Mouse (Mus musculus) embryo, embryonic 9.5 days (tissue): ENCODE data around the gene Myom1.

Experiments used
- DNase-seq: peaks from one replicate; pipeline ENCODE4 v3.0.0-alpha.2; 2017; ENCODE audit errors: extremely low spot score

Gene Myom1

DNA sequence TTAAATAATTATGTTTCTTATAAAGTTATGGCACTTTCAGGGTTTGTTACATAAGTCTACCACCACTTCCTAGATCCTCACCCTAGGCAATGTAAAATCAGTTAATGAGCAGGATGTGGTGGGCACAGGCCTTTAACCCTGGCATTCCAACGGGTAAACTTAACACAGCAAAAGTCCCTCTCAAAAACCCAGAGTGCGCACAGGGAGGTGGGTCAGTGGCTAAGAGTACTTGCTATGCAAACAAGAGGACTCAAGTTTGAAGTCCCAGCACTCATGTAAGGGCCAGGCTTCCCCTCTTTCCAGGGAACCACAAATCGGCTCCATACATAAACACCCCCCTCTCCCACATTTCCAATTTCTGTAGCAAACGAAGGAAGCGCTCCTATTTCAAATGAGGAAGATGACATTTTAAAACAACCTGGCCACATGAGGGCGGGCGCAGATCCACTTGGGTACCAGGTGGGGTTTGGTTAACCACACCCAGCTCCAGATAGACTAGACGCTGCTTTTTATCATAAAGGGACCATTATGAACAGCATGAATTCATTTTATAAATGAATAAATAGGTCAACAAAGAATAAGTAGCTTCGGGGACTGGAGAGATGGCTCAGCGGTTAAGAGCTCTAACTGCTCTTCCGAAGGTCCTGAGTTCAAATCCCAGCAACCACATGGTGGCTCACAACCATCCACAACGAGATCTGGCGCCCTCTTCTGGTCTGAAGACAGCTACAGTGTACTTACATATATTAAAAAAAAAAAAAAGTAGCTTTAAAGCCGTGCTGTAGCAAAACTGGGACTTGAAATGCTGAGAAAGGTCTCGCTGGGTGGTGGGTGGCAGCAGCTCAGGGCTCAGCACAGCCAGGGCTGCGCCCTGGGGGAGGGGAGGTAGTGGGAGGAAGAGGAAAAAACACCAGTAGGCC lies 10.5 kb upstream of the Myom1 start:
- no peak for DNase-seq

DNA sequence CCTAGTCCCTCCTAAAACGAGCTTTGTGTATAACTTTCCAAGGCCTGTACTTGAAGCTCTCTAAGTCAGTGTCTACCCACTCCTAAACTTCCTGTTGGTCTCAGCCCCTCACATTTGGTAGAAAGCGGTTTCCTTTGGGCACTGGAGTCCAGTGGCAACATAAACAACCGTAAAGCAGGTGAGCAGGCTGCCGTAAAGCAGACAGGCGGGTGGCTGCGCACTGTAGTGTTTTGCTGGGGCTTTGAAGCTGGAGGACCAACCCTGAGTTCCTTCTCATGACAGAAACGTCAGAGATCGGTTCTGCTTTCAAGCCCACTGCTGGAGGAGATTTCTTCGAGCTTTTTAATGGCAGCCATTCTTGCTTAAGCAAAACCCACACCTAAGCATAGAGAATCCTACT lies 9.8 kb upstream of the Myom1 start:
- no peak for DNase-seq

GRCm38 (mm10) chr17:70993385-70993807 lies 9.0 kb upstream of the Myom1 start:
- DNase-seq, result no peak

- DNase-seq, result no peak
Observed at GRCm38 (mm10) chr17:70994671-70995070, 7.8 kb upstream of the Myom1 start.

- no peak for DNase-seq
Observed at GRCm38 (mm10) chr17:70995551-70995950, 6.9 kb upstream of the Myom1 start.

DNA sequence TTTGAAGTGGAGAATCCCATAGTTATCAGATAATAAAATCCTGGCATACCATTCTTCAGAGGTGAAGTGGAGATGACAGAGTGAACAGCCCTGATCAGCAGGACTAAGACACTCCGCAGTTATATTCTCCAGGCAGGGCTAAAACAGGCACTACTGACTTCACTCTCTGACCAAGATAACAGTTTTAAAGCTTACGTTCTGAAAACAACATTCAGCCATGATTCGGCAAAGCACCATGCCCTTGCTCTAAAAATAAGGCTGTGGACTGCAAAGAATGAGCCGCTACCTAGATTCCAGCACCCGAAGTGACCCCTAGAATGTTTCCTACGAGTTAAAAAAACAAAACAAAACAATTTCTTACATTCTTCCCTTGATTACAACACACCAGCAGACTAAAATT lies 4.6 kb upstream of the Myom1 start:
- no peak for DNase-seq

- DNase-seq, result no peak
Observed at GRCm38 (mm10) chr17:70998400-70998975, 3.9 kb upstream of the Myom1 start.

DNA sequence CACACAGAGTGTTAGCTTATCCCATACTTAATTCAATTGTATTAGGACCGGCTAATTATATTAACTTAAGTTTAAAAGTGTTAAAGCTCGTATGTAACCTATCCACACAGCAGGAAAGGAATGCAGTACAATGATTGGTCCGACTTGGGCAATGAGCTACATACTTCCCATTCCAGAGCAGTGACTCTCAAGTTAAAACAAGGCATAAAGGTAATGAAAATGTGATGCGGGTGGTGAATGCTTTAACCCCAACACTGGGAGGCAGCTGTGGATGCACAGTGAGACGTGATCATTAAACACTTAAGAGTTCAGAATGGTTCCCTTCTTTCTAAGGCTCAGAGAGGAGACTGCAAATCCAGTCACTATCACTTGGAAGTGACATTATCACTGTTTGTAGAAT lies 3.2 kb upstream of the Myom1 start:
- DNase-seq, result no peak

GRCm38 (mm10) chr17:71000255-71000654 lies 2.2 kb upstream of the Myom1 start:
- DNase-seq, result no peak

- no peak for DNase-seq
Observed at GRCm38 (mm10) chr17:71001067-71001466, 1.4 kb upstream of the Myom1 start.

DNA sequence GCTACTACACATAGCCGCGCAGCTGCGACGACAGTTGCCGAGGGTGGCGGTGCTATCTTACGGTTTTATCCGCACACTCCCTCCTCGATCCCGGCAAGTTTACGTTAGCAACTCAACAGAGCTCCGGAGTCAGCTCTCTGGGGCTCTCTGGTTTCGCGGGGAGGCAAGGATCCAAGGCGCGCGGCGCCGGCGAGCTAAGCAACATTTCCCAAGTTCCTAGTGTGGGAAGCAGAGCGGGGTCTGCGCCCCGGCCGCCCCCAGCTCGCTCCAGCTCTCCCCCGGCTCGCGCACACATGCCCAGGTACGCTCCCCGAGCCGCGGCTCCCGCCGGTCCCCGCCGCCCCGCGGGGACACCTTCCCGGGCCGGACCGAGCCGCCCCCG lies 743 bp upstream of the Myom1 start:
- DNase-seq, result no peak

DNA sequence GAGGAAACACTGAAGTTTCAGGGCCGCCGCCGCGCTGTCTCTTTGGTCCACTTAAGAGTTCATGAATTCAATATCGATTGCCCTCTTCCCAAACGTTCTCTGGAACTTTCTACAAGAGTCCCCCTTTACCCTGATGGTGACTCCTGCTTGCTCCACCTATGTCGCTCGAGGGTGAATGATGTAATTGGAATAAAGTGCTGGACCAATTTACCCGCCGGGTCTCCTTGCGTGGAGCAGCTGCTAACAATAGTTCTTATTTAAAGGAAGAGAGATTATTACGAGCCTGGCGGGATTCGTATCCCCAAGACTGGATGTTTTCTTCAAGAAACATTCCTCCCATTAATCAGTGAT lies 286 bp downstream of the Myom1 start, which contains the start of gene Myl12a:
Gene Myl12a (minus strand): TSS at position 135 of the 351 bp plus-strand sequence.
- no peak for DNase-seq

GRCm38 (mm10) chr17:71003112-71003511 lies 679 bp downstream of the Myom1 start:
- DNase-seq, result no peak

- DNase-seq, result no peak
Observed at GRCm38 (mm10) chr17:71003721-71004120, 1.3 kb downstream of the Myom1 start.

- DNase-seq, result no peak
Observed at GRCm38 (mm10) chr17:71004186-71004960, 1.9 kb downstream of the Myom1 start.

GRCm38 (mm10) chr17:71006976-71007375 lies 4.5 kb downstream of the Myom1 start:
- DNase-seq, result no peak

DNA sequence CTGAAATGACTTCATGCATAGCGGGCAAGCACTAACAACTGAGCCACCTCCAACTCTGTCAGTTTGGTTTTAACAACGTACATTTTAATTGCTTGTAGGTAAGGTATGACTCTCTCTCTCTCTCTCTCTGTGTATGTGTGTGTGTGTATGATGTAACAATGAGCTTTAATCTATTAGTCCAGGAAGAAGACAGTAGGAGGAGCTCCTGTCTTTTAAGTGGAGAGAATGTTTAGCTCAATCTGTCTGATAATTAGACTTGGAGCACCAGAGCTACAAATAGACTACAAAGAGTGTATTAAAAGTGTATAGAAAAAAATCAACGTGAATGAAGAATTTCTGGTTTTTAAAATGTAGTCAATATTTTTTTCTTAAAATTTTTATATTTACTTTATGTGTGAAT lies 6.2 kb downstream of the Myom1 start:
- DNase-seq, result no peak

GRCm38 (mm10) chr17:71009751-71010150 lies 7.3 kb downstream of the Myom1 start:
- no peak for DNase-seq

- DNase-seq, result no peak
Observed at GRCm38 (mm10) chr17:71010646-71011242, 8.3 kb downstream of the Myom1 start.

- no peak for DNase-seq
Observed at GRCm38 (mm10) chr17:71011931-71012662, 9.7 kb downstream of the Myom1 start.

DNA sequence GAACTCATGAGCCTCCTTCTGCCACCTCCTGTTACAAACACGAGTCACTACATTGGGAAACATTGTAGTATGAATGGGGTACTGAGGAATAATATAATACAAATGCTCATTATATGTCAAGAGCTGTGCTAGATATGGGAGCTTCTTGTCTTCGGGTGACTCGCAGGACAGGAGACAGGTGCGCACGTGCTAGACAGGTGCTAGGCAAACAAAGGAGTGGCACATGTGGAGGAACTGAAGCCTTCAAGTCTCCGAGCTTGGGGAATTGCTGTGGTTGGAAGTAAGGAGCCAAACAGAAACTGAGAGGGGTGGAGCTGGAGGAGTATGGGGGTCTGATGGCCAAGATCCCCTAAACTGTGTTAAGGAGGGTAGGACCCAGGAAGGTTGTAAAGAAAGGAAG lies 10.7 kb downstream of the Myom1 start:
- DNase-seq, result no peak
